Mouse (Mus musculus) lung, postnatal 0 days (tissue): Measurements from ENCODE around the gene Stk35.

ENCODE experiments used
- CTCF ChIP-seq: IDR thresholded peaks from 2 replicates; pipeline ENCODE4 v1.5.1; 2016; ENCODE audit warnings: antibody characterized with exemption, mild to moderate bottlenecking
- EP300 ChIP-seq: IDR thresholded peaks from 2 replicates; pipeline ENCODE4 v1.6.1; 2016; ENCODE audit warnings: antibody characterized with exemption, mild to moderate bottlenecking, control low read depth

GRCm38 (mm10) chr2:129823310-129823709 is 23.0 kb downstream of the Stk35 start:
- TF ChIP-seq CTCF (no peak), EP300 (no peak)
